Mouse (Mus musculus): ENCODE results near the gene Tmem132b. TPM values are rescaled to one million over a fixed set of nuclear protein-coding genes. Genes with fewer than 3 reads are reported as not detected.

The Tmem132b gene
- total RNA-seq, 2 experiments from 2014 or later, result not detected

DNA sequence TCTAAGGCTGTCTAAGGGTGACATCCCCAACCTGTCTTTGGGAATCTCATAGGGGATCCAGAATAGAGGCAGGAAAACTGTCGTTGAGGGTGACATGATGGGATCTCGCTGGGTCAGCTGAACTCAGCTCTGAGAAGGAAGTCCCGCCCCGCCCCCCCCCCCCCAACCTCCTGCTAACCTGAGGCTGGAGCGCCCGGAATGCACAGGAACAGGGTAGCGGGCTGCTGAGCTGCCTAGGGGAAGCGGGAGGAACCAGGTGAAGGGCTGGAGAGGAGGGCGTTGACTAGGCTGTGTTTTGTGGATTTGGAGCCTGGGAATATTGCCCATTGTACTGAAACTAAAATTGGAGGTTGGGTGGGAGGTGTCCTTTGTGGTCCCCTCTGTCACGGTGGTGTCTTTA is 23.6 kb upstream of the Tmem132b start:
- ATAC-seq (replicated peaks; ENCODE audit: low FRiP score, low TSS enrichment, poor library complexity, severe bottlenecking), result no peak

DNA sequence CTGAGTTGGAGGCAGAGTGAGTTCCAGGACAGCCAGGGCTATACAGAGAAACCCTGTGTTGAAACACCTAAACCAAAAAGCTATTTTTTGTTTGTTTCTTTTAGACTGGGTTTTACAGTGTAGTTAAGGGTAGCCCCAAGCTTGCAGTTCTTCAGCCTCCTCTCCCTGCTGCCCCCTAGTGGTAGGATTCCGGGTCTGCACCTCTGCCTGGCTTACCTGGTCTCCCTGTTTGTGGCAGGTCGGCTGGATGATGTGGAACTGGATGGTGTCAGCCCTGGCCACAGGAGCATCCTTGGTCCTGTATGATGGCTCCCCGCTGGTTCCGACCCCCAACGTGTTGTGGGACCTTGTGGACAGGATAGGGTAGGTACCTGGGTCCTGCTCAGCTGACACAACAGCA is 22.0 kb upstream of the Tmem132b start:
- ATAC-seq (replicated peaks; ENCODE audit: low FRiP score, low TSS enrichment, poor library complexity, severe bottlenecking), result peak; percentile 70

DNA sequence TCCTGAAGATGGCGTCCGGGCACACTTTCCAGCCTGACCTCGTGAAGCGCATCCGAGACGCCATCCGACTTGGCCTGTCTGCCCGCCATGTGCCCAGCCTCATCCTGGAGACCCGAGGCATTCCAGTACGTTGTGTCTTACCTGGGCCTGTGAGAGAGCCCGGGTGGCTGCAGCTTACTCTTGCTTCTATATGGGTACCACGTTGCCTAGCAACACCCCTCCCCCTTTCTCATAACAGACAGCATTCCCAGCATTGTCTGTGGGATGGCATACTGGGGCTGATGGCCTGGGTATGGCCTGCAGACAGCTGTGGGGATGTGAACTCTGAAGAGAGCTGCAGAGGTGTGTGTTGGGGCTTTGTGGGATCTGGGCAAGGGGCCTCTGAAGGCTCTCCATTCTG is 16.6 kb upstream of the Tmem132b start:
- ATAC-seq (replicated peaks; ENCODE audit: low FRiP score, low TSS enrichment, poor library complexity, severe bottlenecking), result no peak

DNA sequence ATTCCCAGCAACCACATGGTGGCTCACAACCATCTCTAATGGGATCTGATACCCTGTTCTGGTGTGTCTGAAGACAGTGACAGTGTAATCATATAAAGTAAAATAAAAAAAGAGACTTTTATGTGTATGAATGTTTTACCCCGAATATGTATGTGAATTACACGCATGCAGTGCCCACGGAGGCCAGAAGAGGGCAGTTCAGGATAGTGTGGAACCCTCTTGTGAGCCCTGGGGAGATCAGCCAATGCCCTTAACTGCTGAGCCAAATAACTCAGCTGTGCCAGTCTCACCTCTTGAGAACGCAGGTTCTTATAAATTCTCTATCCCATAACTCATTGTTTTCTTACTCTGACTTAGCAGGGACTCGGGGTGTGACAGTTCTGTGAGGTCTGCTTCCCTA is 12.9 kb upstream of the Tmem132b start:
- peak; percentile 57; the same call in 1 of the 2 replicates for ATAC-seq (replicated peaks; ENCODE audit: low FRiP score, low TSS enrichment, poor library complexity, severe bottlenecking)

DNA sequence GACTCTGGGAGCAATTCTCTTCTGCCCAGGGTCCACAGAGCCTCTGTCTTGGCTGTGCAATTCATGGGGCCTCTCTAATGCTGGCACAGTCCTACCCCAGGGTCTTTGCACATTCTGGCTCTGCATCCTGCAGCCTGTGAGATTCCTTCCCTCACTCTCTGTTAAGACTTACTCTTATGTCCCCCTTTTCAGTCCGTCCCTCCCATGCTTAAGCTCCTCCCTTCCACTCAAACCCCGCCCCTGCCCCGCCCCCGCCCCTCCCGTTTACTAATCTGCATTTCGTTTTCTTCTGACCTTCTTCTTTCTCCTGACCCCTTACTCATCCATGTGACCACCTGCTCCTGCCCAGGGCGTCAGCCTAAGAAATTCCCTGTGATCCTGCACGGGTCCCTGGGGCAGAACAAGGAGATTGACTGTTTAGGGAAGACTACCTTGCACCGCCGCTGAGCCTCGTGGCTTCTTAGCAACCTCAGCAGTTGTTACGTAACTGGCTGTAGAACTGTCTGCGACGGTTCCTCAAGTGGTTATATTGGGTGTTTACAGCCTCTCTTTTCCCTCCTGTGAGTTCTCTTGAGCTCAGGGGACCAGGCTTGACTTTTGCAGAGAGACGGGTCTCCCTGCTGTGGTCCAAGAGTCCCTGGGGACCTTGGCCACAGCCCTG is 10.5 kb upstream of the Tmem132b start:
- peak; percentile 53 for ATAC-seq (replicated peaks; ENCODE audit: low FRiP score, low TSS enrichment, poor library complexity, severe bottlenecking)

DNA sequence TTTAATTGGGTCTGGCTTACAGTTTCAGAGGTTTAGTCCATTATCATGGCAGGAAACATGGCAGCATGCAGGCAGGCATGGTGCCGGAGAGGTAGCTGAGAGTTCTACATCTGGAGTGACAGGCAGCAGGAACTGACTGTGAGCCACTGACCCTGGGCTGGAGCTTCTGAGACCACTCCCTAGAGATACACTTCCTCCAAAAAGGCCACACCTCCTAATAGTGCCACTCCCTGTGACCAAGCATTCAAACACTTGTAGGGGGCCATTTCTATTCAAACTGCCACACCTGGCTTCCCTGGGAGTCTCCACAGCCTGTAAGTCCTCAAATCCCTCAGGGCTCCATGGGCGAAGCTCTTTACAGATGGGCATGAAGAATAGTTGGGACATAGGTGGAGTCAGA is 8.2 kb upstream of the Tmem132b start:
- no peak for ATAC-seq (replicated peaks; ENCODE audit: low FRiP score, low TSS enrichment, poor library complexity, severe bottlenecking)

DNA sequence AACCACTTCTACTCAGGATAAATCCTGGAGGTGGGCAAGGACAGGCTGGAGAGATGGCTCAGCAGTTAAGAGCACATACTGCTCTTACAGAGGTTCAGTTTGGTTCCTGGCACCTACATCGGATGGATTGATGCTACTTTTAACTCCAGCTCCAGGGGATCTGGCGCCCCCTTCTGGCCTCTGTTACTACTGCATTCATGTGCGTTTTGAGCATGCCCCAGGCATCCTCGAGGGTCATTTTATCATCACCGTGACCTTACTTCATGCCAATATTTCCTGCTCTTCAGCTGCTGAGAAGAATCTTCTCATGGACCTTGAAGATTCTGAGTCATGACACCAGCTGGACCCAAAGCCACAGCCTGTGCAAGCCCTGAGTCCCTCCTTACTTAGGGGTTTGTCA is 6.1 kb upstream of the Tmem132b start:
- no peak for ATAC-seq (replicated peaks; ENCODE audit: low FRiP score, low TSS enrichment, poor library complexity, severe bottlenecking)

DNA sequence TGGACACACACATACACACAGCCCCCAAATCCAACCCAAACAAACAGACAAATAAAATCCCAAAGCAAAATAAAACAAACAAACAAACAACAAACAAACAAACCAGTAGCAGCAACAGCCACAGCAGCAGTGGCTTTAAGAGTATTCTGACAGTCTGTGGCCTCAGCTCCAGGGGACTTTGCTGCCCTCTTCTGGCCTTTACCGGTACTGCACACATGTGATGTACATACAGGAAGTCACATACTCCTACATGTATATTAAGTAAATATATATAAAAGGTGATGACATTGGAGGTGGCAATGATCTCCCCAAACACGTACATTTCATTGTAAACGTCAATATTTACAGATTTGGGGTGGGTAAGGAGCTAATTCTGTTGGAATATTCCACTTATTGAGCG is 5.1 kb upstream of the Tmem132b start:
- no peak for ATAC-seq (replicated peaks; ENCODE audit: low FRiP score, low TSS enrichment, poor library complexity, severe bottlenecking)

DNA sequence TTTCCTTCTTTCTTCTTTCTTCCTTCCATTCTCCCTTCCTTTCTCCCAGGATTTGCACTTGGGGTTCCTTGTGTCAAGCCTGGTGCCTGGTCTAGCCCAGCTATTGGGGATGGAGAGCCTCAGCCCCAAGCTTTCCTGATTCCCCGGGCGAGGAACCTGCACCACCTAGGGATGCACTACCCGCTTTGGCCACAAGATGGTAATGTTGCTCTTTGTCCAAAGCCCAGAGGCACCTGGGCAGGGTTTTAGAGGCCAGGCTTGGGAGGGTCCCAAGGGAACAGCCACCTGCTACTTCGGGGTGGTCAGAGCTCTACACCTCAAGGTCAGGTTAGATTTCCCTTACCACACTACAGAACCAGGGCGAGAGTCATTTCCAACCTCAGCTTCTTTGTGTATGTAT is 2.5 kb upstream of the Tmem132b start:
- ATAC-seq (replicated peaks; ENCODE audit: low FRiP score, low TSS enrichment, poor library complexity, severe bottlenecking), result peak; percentile 48; the same call in 1 of the 2 replicates

DNA sequence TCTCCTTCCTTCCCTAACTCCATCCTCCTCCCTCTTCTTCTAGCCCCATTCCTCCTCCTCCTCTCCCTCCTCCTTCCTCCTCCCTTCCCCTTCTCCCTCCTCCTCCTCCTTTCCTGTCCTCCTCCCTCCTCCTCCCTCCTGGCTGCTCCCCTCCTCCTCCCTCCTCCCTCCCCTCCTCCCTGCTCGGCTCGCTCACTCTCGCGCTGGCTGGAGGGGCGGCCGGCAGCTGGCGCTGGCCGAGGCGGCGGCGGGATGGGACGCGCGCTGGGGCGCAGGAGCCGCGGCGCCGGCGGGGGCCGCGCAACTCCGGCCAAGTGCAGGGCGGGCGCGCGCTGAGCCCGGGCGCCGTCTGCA is 594 bp downstream of the Tmem132b start:
- ATAC-seq (replicated peaks; ENCODE audit: low FRiP score, low TSS enrichment, poor library complexity, severe bottlenecking), result no peak

DNA sequence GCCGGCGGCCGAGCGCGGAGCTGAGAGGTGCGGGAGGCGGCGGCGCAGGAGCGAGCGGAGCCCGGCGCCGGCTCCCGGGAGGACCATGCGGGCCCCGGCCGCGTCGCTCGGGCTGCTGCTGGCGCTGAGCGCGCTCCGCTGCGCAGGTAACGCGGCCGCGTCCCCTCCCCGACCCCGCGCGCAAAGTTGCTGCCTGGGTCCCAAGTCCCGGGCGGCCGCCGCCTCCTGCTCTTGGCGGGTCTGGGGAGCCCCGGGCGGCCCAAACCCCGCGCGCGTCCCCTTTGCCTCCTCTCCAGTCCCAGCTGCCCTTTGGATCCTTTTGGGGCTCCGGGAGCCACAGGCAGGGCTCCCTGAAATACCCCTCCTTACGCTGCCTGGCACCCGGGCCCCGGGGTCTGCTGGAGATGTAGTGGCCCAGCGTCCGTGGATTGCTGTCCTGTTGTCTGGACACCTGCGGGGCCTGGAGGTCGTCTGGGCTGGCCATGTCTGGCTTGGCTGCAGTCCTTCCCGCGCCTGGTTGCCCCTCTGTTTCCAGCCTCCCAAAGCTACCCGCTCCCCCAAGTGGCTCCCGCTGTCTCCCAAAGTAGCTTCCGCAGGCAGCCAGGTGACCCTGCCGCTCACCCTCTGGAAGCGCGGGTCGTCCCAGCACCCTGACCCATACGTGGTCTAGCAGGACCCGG is 1.1 kb downstream of the Tmem132b start:
- ATAC-seq (replicated peaks; ENCODE audit: low FRiP score, low TSS enrichment, poor library complexity, severe bottlenecking), result no peak

DNA sequence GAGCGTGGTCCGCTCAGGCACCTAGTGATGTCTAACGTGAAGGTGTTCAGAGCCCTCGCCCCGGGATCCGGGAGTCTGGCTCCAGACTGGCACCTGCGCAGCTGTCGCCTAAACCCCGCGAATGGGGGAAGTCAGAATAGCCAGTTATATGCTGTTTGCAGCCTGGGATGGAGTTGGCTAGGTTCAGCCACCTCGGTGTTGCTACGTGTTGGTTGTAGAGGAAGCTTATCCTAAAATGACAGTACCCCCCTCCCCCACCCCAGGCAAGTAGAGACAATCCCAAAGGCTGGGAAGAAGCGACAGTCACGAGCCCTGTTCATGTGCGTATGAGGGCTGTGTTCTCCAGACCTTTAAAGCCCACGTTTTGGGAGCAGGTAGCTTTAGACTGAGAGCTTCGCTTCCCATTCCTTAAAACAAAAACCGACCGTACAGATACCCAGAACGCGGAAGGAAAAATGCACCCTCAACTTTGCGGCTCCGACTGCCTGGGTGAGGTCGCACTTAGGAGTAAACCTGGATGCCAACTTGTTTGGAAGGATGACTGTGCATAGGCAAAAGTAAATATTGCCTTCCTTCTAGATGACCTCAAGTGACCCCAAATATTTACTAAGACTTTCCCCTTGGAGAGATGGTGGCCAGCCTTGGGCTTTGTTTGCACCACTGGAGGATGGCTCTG is 1.8 kb downstream of the Tmem132b start:
- no peak for ATAC-seq (replicated peaks; ENCODE audit: low FRiP score, low TSS enrichment, poor library complexity, severe bottlenecking)

DNA sequence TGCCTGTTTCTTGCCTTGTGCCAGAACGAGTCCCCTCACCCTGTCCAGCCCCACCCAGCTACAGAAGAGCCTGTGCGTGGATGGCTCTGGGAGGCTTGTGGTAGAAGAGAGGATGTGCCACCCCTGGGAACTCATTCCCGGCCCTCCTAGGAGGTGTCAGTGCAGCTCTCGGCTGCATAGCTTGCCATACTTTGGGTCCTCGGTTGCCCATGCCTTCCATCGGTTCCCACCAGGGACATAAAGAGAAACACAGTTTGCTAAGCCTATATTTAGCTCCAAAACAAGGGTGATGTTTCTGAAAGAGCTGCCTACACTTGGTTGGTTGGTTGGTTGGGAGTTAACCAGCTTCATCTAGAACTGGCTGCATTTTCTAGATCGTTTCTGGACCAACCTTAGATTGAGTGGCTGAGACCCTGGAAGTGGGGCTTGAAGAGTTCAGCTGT is 2.6 kb downstream of the Tmem132b start:
- ATAC-seq (replicated peaks; ENCODE audit: low FRiP score, low TSS enrichment, poor library complexity, severe bottlenecking), result no peak

DNA sequence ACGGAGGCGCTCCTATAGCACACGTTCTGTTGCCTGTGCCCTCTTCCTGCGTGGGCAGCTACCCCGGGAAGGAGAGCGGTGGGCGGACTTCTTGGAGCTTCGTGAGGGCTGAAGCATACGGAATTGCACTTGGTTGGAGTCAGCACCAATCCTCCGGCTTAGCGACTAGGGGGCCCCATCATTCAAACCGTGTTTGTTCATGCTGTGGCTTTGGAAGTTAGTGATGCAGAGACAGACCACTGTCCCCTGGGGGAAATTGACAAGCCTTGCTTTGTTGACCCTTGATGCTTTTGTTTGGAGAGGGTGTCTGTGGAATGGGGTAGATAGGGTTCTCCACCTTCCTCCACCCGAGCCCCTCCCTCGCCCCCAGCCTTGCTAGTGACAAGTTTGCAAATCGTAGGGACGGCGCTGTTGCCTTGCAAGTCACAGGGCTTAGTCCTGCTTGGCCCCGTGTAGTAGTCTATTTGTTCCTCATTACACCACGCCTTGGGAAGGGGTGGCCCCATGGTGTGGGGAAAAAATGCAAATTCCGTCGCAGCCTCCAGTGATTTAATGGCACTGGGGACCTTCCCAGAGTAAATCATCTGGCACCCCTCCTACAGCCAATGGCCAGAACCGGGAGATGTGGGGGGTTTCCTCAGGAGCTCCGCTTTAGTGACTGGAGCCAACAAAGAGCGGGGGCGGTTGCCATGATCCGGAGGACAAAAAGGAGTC is 3.2 kb downstream of the Tmem132b start:
- no peak for ATAC-seq (replicated peaks; ENCODE audit: low FRiP score, low TSS enrichment, poor library complexity, severe bottlenecking)

DNA sequence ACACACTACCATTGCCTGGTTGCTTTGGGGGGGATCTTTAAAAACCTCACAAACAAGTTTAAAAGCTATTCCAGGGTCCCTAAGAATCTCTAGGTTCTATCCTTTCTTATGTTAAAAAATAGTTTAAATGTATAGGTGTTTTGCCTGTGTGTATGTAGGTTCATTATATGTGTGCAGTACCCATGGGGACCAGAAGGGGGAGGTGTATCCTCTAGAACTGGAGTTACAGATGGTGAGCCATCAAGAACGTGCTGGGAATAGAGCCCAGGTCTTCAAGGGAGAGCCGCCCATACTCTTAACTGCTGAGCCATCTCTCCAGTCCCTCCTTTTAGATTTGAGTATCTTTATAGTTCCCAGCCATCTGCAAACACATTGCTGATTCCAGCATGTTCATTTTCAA is 13.5 kb downstream of the Tmem132b start:
- no peak for ATAC-seq (replicated peaks; ENCODE audit: low FRiP score, low TSS enrichment, poor library complexity, severe bottlenecking)

DNA sequence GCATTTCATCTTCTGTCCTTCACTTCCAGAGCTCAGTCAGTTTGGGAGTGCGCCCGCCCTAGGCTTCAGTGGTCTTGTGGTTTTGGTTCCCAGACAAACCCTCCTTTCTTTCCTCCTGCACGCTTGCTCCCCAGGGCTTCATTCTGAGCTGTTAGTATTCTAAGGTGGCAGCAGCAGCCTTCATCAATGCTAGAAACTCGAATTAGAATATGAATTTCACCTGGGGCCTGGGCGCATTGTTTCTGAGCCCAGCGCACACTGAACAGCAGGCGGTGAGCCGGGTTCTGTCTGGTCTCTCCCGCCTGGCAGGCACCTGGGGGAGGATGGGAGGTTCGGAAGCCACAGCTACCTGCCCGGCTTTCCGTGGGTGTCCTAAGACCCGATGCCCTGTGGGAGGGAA is 14.7 kb downstream of the Tmem132b start:
- no peak for ATAC-seq (replicated peaks; ENCODE audit: low FRiP score, low TSS enrichment, poor library complexity, severe bottlenecking)

DNA sequence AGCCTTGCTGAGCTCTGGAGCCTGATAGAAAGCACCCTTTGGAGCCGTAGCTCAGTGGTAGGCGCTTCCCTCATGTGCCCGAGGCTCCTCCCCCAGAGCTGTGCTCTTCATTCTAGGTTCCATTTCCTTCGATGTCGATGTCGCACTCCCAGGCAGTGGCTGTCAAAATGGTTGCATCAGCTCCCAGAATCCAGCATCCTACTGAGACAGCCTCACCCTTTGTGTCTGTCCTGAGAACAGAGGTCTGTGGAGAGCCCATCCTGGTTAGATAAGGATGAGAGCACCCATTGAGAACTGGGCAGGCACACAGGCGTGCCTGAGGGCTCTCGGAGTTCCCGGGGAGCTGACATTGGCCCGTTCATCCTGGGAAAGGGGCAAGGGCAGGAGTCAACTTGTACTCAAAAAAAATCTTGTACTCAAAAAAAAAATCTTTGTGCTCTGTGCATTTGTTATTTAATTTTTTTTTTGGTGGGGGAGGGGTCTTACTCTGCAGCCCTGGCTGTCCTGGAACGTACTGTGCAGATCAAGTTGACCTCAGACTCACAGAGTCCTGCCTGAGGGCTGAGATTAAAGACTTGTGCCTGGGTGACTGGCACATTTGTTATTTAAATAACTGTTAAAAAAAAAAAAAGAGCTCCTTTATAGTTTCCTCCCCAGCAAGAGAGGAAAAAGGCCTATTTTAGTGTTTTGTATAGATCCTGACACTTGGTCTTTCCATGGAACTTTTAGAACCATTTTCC is 18.3 kb downstream of the Tmem132b start:
- no peak for ATAC-seq (replicated peaks; ENCODE audit: low FRiP score, low TSS enrichment, poor library complexity, severe bottlenecking)

DNA sequence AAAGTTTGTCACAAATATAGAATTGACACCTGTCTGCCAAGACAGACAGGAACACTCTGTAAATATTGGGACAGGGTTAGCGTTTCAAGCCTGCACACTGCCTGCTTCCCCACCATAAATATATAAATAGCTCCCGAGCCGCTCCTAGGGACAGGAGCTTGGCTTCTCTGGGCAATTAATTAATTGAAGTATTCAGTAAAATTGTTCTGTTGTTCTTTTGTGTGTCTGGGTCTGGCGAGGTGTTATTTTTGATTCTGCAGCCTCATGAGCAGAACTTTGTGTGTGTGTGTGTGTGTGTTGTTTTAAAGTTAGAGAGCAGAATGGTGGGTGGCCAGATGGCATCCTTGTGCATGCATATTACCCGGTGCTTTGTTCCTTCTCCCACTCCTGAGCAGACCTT is 24.2 kb downstream of the Tmem132b start:
- ATAC-seq (replicated peaks; ENCODE audit: low FRiP score, low TSS enrichment, poor library complexity, severe bottlenecking), result no peak

DNA sequence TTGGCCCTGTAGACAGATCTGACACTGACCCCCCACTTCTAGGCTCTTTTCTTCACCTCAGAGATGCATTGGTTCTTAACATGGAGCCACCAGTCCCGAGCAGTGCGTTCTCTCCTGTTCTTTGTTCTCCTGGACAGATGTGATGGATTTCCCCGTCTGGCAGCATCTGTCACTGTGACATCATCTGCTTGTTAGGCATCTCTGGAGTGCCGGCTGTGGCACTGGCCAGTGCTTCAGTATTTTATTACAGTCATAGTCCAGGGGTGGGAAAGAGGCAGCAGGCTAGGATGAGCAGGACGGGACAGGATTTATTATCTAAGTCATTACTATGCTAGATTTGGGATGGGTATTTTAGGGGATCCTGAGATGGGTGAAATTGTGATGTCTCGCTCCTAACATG is 31.9 kb downstream of the Tmem132b start:
- no peak for ATAC-seq (replicated peaks; ENCODE audit: low FRiP score, low TSS enrichment, poor library complexity, severe bottlenecking)

DNA sequence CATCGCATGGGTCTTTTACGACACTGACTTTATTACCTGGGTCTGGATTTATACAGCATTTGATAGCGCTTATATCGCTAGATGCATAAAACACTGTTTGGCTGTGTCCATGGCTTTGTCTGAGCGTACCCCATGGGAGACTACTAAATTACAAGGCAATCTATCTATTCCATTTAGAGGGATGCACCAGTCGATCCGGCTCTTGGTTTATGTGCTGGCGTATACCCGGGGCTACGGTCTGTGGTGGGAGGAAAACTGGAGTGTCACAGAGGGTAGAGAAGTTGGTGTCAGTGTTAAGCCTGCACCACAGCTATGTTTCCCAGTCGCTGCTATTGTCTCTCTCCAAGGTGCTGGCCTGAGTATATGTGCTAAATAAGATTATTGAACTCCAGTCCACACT is 34.2 kb downstream of the Tmem132b start:
- ATAC-seq (replicated peaks; ENCODE audit: low FRiP score, low TSS enrichment, poor library complexity, severe bottlenecking), result no peak

Data from megakaryocyte-erythroid progenitor cell, adult 5-6 weeks (primary cell).